Mouse (Mus musculus): Measurements from ENCODE around the gene Oas1h. TPM values are rescaled to one million over a fixed set of nuclear protein-coding genes. Genes with fewer than 3 reads are reported as not detected.
"Not testable (repeated sequence)": the region's sequence is repeated elsewhere in the genome, so short reads cannot be mapped to it uniquely, and the experiment has no call there.

Oas1h gene
- polyA plus RNA-seq, 1 experiment from 2014 or later = not detected

DNA sequence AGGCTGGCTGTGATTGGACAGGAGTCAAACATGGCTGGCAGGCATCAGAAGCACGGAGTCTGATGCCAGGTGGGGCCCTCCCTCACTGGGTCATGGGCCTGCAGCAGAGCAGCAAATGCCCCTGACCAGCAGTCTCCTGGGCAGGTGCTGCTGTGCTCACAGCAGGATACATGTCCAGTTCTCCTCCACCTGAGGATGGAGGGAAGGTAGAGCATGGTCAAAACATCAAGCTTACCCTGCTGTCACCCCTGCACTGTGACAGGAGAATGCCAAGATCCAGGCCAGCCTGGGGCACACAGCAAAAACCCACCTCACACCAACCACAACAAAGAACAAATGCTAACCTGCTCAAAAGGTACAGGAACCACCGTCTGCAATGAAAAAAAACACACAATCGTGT is 15.6 kb downstream of the Oas1h start:
- not testable (repeated sequence) for H3K9ac ChIP-seq (ENCODE audit: low read depth, low read length); H3K4me1 ChIP-seq (ENCODE audit: control insufficient read depth, insufficient read depth, low read length); H3K4me2 ChIP-seq (replicated peaks; ENCODE audit: low read depth, low read length); H3K4me3 ChIP-seq (ENCODE audit: low read length); H3K36me3 ChIP-seq (ENCODE audit: control insufficient read depth, insufficient read depth, low read length); H3K9me3 ChIP-seq (ENCODE audit: control insufficient read depth, low read length); H3K27ac ChIP-seq (ENCODE audit: low read depth, low read length); ATAC-seq (ENCODE audit: low FRiP score, low TSS enrichment); H3K27me3 ChIP-seq (ENCODE audit: control insufficient read depth, insufficient read depth, low read length)
- WGBS = 72% methylated on average over 2 of the region's 3 CpGs

- H3K36me3 ChIP-seq (ENCODE audit: control insufficient read depth, insufficient read depth, low read length) = not testable (repeated sequence)
- WGBS = 76% methylated on average over 2 of the region's 2 CpGs
Observed at GRCm38 (mm10) chr5:120877407-120877806, 16.2 kb downstream of the Oas1h start.

DNA sequence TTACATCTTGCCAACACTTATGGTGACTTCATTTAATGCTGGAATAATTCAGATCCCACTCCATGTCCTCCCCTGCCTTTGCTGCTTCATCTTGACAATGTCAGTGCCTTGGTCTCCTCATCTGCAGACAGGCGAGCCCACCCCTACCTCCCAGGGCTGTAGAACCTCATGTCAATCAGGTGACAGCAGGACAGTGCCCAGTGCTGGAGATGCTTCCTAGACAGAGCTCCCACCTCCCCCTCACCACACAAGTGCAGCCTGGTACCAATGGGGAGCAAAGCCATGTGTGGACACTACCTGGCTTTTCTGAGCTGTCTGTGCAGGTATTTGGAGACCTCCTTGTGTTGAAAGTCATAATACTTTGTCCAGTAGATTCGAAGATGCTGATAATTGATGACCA is 17.6 kb downstream of the Oas1h start:
- H3K27ac ChIP-seq (ENCODE audit: low read depth, low read length); H3K4me1 ChIP-seq (ENCODE audit: control insufficient read depth, insufficient read depth, low read length); H3K4me3 ChIP-seq (ENCODE audit: low read length); ATAC-seq (ENCODE audit: low FRiP score, low TSS enrichment); H3K27me3 ChIP-seq (ENCODE audit: control insufficient read depth, insufficient read depth, low read length); H3K9ac ChIP-seq (ENCODE audit: low read depth, low read length); H3K9me3 ChIP-seq (ENCODE audit: control insufficient read depth, low read length); H3K36me3 ChIP-seq (ENCODE audit: control insufficient read depth, insufficient read depth, low read length); H3K4me2 ChIP-seq (replicated peaks; ENCODE audit: low read depth, low read length): not testable (repeated sequence)
- WGBS = 56% methylated on average over 2 of the region's 2 CpGs

More at GRCm38 (mm10) chr5:120877407-120877806, 16.2 kb downstream of the Oas1h start:
- H3K9ac ChIP-seq (ENCODE audit: low read depth, low read length); ATAC-seq (ENCODE audit: low FRiP score, low TSS enrichment); H3K4me2 ChIP-seq (replicated peaks; ENCODE audit: low read depth, low read length); H3K9me3 ChIP-seq (ENCODE audit: control insufficient read depth, low read length); H3K4me3 ChIP-seq (ENCODE audit: low read length); H3K4me1 ChIP-seq (ENCODE audit: control insufficient read depth, insufficient read depth, low read length); H3K27ac ChIP-seq (ENCODE audit: low read depth, low read length); H3K27me3 ChIP-seq (ENCODE audit: control insufficient read depth, insufficient read depth, low read length): not testable (repeated sequence)

- H3K27ac ChIP-seq (ENCODE audit: low read depth, low read length); H3K36me3 ChIP-seq (ENCODE audit: control insufficient read depth, insufficient read depth, low read length); H3K27me3 ChIP-seq (ENCODE audit: control insufficient read depth, insufficient read depth, low read length); H3K9ac ChIP-seq (ENCODE audit: low read depth, low read length); H3K4me1 ChIP-seq (ENCODE audit: control insufficient read depth, insufficient read depth, low read length); H3K4me2 ChIP-seq (replicated peaks; ENCODE audit: low read depth, low read length); H3K4me3 ChIP-seq (ENCODE audit: low read length); ATAC-seq (ENCODE audit: low FRiP score, low TSS enrichment); H3K9me3 ChIP-seq (ENCODE audit: control insufficient read depth, low read length): not testable (repeated sequence)
- 89% methylated on average over 6 of the region's 6 CpGs for WGBS
Observed at GRCm38 (mm10) chr5:120881681-120882080, 20.5 kb downstream of the Oas1h start.

GRCm38 (mm10) chr5:120887413-120887812 is 26.2 kb downstream of the Oas1h start, which contains the start of gene Oas1g:
Gene Oas1g, minus strand, starts transcription at chr5:120887613.
- H3K4me1 ChIP-seq (ENCODE audit: control insufficient read depth, insufficient read depth, low read length); H3K27ac ChIP-seq (ENCODE audit: low read depth, low read length); H3K27me3 ChIP-seq (ENCODE audit: control insufficient read depth, insufficient read depth, low read length); H3K9me3 ChIP-seq (ENCODE audit: control insufficient read depth, low read length); H3K4me2 ChIP-seq (replicated peaks; ENCODE audit: low read depth, low read length); H3K9ac ChIP-seq (ENCODE audit: low read depth, low read length); ATAC-seq (ENCODE audit: low FRiP score, low TSS enrichment); H3K36me3 ChIP-seq (ENCODE audit: control insufficient read depth, insufficient read depth, low read length); H3K4me3 ChIP-seq (ENCODE audit: low read length): not testable (repeated sequence)
- 21% methylated on average over 6 of the region's 9 CpGs for WGBS

DNA sequence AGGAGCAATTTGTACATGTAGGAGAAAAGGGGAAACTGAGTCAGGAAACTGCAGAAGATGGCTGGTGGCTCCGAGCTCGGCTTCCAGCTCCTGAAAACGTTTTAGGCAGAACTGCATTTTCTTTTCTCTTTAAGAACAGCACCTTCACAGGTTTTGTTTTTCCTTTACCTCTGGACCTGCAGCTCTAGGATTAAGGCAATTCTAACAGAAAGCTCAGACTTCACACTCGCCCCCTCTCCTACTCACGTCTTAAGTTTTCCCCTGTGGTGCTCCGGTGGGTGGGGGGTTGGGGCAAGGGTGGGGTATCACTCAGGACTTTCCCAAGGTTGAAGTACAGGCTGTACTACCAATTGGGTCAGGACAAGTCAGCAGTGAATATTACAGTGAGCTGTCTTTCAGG is 26.6 kb downstream of the Oas1h start:
- Histone ChIP-seq H3K9me3 (ENCODE audit: control insufficient read depth, low read length) (no peaks in the 10 kb centered on the region), H3K4me1 (ENCODE audit: control insufficient read depth, insufficient read depth, low read length) (no peaks in the 10 kb centered on the region), H3K4me2 (replicated peaks; ENCODE audit: low read depth, low read length) (no peak overlapping the region), H3K4me3 (ENCODE audit: low read length) (no peak overlapping the region), H3K27me3 (ENCODE audit: control insufficient read depth, insufficient read depth, low read length) (no peaks in the 10 kb centered on the region), H3K27ac (ENCODE audit: low read depth, low read length) (no peak overlapping the region), H3K36me3 (ENCODE audit: control insufficient read depth, insufficient read depth, low read length) (no peaks in the 10 kb centered on the region), H3K9ac (ENCODE audit: low read depth, low read length) (no peak overlapping the region)
- 53% methylated on average over 6 of the region's 6 CpGs for WGBS
- no peak for ATAC-seq (ENCODE audit: low FRiP score, low TSS enrichment)

GRCm38 (mm10) chr5:120888294-120888815 is 27.1 kb downstream of the Oas1h start:
- not testable (repeated sequence) for H3K36me3 ChIP-seq (ENCODE audit: control insufficient read depth, insufficient read depth, low read length); H3K4me2 ChIP-seq (replicated peaks; ENCODE audit: low read depth, low read length); H3K9ac ChIP-seq (ENCODE audit: low read depth, low read length); H3K9me3 ChIP-seq (ENCODE audit: control insufficient read depth, low read length); H3K27ac ChIP-seq (ENCODE audit: low read depth, low read length); H3K4me1 ChIP-seq (ENCODE audit: control insufficient read depth, insufficient read depth, low read length); H3K4me3 ChIP-seq (ENCODE audit: low read length); ATAC-seq (ENCODE audit: low FRiP score, low TSS enrichment); H3K27me3 ChIP-seq (ENCODE audit: control insufficient read depth, insufficient read depth, low read length)
- WGBS = 44% methylated on average over 4 of the region's 4 CpGs

DNA sequence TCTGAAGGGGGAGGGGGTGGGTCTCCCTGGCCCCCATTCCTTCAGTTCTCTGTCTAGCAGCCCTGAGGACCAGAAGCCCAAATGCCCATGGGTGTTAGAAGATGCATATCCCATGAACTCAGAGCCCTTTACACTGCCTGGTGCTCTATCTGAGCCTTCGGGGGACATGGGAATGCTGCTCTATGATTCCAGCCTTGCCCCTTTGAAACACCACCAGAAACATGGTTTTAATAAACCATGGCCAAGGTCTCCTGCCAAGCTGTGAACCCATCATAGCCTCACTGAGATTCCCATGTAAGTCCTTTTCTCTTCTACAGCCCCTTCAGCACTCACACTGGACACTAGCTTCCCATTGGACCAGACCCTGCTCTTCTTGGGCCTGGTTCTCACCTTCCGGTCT is 28.8 kb downstream of the Oas1h start:
- H3K4me1 ChIP-seq (ENCODE audit: control insufficient read depth, insufficient read depth, low read length) = no peaks in the 10 kb centered on the region
- 76% methylated on average over 2 of the region's 2 CpGs for WGBS
- H3K36me3 ChIP-seq (ENCODE audit: control insufficient read depth, insufficient read depth, low read length) = no peaks in the 10 kb centered on the region
- H3K9me3 ChIP-seq (ENCODE audit: control insufficient read depth, low read length) = no peaks in the 10 kb centered on the region
- H3K4me2 ChIP-seq (replicated peaks; ENCODE audit: low read depth, low read length) = no peak overlapping the region
- no peak overlapping the region for H3K27ac ChIP-seq (ENCODE audit: low read depth, low read length)
- H3K9ac ChIP-seq (ENCODE audit: low read depth, low read length) = no peak overlapping the region
- H3K4me3 ChIP-seq (ENCODE audit: low read length) = no peak overlapping the region
- H3K27me3 ChIP-seq (ENCODE audit: control insufficient read depth, insufficient read depth, low read length) = no peaks in the 10 kb centered on the region
- no peak for ATAC-seq (ENCODE audit: low FRiP score, low TSS enrichment)

DNA sequence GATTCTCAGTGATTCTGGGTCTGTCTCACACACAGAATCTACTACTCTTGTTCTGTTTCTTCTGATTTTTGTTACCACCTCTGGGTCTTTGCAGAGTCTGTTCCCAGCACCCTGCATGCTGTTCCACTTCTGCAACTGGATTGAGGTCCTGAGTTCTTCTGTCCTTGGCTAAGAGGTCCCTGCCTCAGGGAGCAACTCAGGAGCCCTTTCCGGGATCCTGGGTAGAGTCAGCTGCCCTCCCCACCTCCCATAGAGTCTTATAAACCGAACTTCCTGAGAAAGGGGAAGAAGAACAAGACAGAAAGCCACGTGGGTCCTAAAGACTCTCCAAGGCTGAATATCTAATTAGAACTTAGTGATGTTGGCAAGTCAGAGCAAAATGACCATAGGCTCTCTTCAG is 29.8 kb downstream of the Oas1h start:
- H3K27me3 ChIP-seq (ENCODE audit: control insufficient read depth, insufficient read depth, low read length) = no peaks in the 10 kb centered on the region
- H3K4me2 ChIP-seq (replicated peaks; ENCODE audit: low read depth, low read length) = no peak overlapping the region
- H3K27ac ChIP-seq (ENCODE audit: low read depth, low read length) = no peak overlapping the region
- no peak for ATAC-seq (ENCODE audit: low FRiP score, low TSS enrichment)
- H3K9ac ChIP-seq (ENCODE audit: low read depth, low read length) = no peak overlapping the region
- 59% methylated on average over 3 of the region's 3 CpGs for WGBS
- no peaks in the 10 kb centered on the region for H3K36me3 ChIP-seq (ENCODE audit: control insufficient read depth, insufficient read depth, low read length)
- H3K4me3 ChIP-seq (ENCODE audit: low read length) = no peak overlapping the region
- H3K4me1 ChIP-seq (ENCODE audit: control insufficient read depth, insufficient read depth, low read length) = no peaks in the 10 kb centered on the region
- H3K9me3 ChIP-seq (ENCODE audit: control insufficient read depth, low read length) = no peaks in the 10 kb centered on the region
